Mouse (Mus musculus): ENCODE results near the gene Jmjd1c.

Jmjd1c gene

DNA sequence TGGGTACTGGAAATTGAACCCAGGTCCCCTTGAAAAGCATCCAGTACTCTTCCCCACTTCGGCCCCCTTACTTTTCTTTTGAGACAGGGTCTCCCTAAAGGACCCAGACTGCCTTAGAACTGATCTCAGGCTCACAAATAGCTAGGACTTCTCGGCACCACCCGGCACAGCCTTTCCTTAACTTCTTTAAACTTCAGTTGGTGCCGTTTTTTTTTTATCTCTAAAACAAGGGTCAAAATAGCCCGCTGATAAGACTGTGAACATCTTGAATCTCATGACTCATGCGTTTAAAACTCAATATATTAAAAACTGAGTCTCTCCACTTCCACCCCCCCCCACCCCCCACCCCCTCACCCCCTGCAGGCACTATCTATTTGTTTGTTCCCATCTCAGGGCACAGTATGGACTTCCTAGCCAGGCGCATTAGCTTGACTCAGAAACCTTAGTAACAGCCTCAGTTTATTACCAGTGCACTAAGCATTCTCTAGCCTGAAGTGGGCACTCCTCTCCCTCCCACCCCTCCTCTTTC is 200.1 kb downstream of the Jmjd1c start:
- no peak for DNase-seq (ENCODE audit: low read depth in 2 of 2, low spot score in 2 of 2)

GRCm38 (mm10) chr10:67296482-67297152 is 200.7 kb downstream of the Jmjd1c start:
- no peak for DNase-seq (ENCODE audit: low read depth in 2 of 2, low spot score in 2 of 2)

GRCm38 (mm10) chr10:67297175-67297855 is 201.4 kb downstream of the Jmjd1c start:
- no peak for DNase-seq (ENCODE audit: low read depth in 2 of 2, low spot score in 2 of 2)

GRCm38 (mm10) chr10:67298856-67299255 is 202.9 kb downstream of the Jmjd1c start:
- DNase-seq (ENCODE audit: low read depth in 2 of 2, low spot score in 2 of 2): no peak

GRCm38 (mm10) chr10:67299285-67299684 is 203.4 kb downstream of the Jmjd1c start:
- no peak for DNase-seq (ENCODE audit: low read depth in 2 of 2, low spot score in 2 of 2)

- DNase-seq (ENCODE audit: low read depth in 2 of 2, low spot score in 2 of 2): no peak
These were observed 205.1 kb downstream of the Jmjd1c start for GRCm38 (mm10) chr10:67301046-67301445.

- no peak for DNase-seq (ENCODE audit: low read depth in 2 of 2, low spot score in 2 of 2)
These were observed 206.4 kb downstream of the Jmjd1c start for GRCm38 (mm10) chr10:67302340-67302739.

Measured in CD8-positive naive resting alpha-beta T cell, adult 2 months (primary cell).